Comparison of ENCODE assay signal across 22 mouse cellular contexts in the genomic region with DNA sequence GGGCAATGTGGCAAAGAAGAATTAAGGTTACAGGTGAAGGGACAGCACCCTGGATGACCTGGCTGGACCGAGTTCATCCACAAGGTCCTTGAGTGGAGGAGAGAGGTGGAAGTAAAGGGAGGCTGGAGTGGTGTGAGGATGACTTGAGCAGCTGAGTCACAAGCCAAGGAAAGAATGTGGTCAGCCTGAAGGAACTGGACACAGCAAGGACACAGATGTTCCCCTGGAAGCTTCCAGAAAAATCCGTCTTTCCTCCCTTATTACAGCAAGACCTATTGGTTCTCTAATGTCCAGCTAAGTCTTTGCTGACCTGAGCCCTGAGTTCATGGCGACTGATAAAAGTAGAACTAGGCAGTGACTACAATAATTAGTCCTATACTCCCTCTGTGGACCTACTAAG. TPM values are rescaled to one million over a fixed set of nuclear protein-coding genes. Genes with fewer than 3 reads are reported as not detected.
A peak's percentile ranks its signal among the peaks of the same experiment; 100 is the strongest.
DNase-seq lines count a peak whose midpoint lies in the region; TF ChIP-seq lines count a peak whose summit lies in the region.
"Had no signal": no experiment of that assay in that cellular context is flagged by ENCODE, and none has a peak within 500 bp of the region (broad histone marks: within the 10 kb centered on the region; RNA-seq: fewer than 3 reads in every experiment).

No protein-coding gene starts in this region.

- peak overlapping the region; percentile 71 for H3K27ac ChIP-seq in gastrocnemius, adult 2 months
- no peak overlapping the region for H3K27ac ChIP-seq in heart, embryonic 10.5 days
- H3K27ac ChIP-seq: embryonic facial prominence, embryonic 10.5 days; embryonic facial prominence, embryonic 12.5 days; forebrain, embryonic 13.5 days; forebrain, embryonic 15.5 days had no signal

- no peak for TF ChIP-seq CTCF in gastrocnemius, adult 2 months (IDR thresholded peaks at IDR 0.05)

- intact Hi-C loops in gastrocnemius, adult 2 months (cut with DNase I) = no loop called here

- no peak overlapping the region for H3K4me3 ChIP-seq in gastrocnemius, adult 2 months
- no peak overlapping the region for H3K4me3 ChIP-seq in heart, embryonic 10.5 days
- H3K4me3 ChIP-seq: embryonic facial prominence, embryonic 10.5 days; embryonic facial prominence, embryonic 12.5 days; forebrain, embryonic 13.5 days; forebrain, embryonic 15.5 days had no signal

- 76% methylated on average over 3 of the region's 3 CpGs for WGBS in heart, embryonic 10.5 days

- H3K27me3 ChIP-seq in heart, embryonic 10.5 days (ENCODE audit: insufficient read depth, poor library complexity, severe bottlenecking) = no peaks in the 10 kb centered on the region
- H3K27me3 ChIP-seq: CH12.LX; embryonic facial prominence, embryonic 12.5 days; forebrain, embryonic 13.5 days; forebrain, embryonic 15.5 days; Patski had no signal

- H3K4me1 ChIP-seq in heart, embryonic 10.5 days = no peaks in the 10 kb centered on the region
- H3K4me1 ChIP-seq: embryonic facial prominence, embryonic 10.5 days; embryonic facial prominence, embryonic 12.5 days; forebrain, embryonic 13.5 days had no signal

- H3K9me3 ChIP-seq in heart, embryonic 10.5 days = no peaks in the 10 kb centered on the region
- H3K9me3 ChIP-seq: embryonic facial prominence, embryonic 10.5 days; embryonic facial prominence, embryonic 12.5 days; forebrain, embryonic 13.5 days; forebrain, embryonic 15.5 days had no signal

- no peaks in the 10 kb centered on the region for H3K36me3 ChIP-seq in heart, embryonic 10.5 days
- H3K36me3 ChIP-seq: embryonic facial prominence, embryonic 10.5 days; embryonic facial prominence, embryonic 12.5 days; forebrain, embryonic 15.5 days; G1E had no signal

- DNase-seq in gastrocnemius, adult 2 months = no peak
- DNase-seq in gastrocnemius, postnatal 4 days (ENCODE audit: low spot score in 2 of 2) = no peak
- DNase-seq in heart, adult 18-20 months = peak; percentile 39 to 66
- no peak for DNase-seq in heart, postnatal 4 days
- peak; percentile 37 to 61 for DNase-seq in heart, adult 9 months (ENCODE audit: low spot score in 2 of 2)
- no peak for DNase-seq in heart, embryonic 10.5 days (ENCODE audit: low spot score)
- DNase-seq: adrenal gland, adult 8-10 months; adrenal gland, postnatal 14 days; adrenal gland, postnatal 36 days; B cell, adult 2 months; cerebellum, adult 11-12 months; cerebellum, adult 2 months; cerebellum, adult 9-10 months; cerebellum, postnatal 10 days; cerebellum, postnatal 25 days had no signal

RNA-seq across cellular contexts. Expression of gene Col15a1, which starts 12.6 kb away (rescaled TPM):
- total RNA-seq in gastrocnemius, adult 2 months (2021) = 10 to 100 TPM; 19.5 to 37.8 TPM
- total RNA-seq in gastrocnemius, postnatal 4 days (2021) = 100 to 1,000 TPM; 285 to 337 TPM
- total RNA-seq in heart, adult 18-20 months (2021) = 10 to 100 TPM; 50.7 to 61.5 TPM
- total RNA-seq in heart, postnatal 4 days (2021) = 100 to 1,000 TPM; 165 to 183 TPM
- polyA plus RNA-seq in heart, embryonic 10.5 days (2016; fragmentation: Nextera tagmentation; extraction: Ambion mirVana) = 1.1 and 1.5 TPM in 2 replicates
- polyA plus RNA-seq: G1E had no signal

Comparison
In these comparisons a context has a peak if more than half of its experiments do, and no peak if none do; other contexts are left out.
1. DNase-seq: peak in heart, adult 18-20 months (2 of 2) and heart, adult 9 months (2 of 2); none in gastrocnemius, adult 2 months (single experiment), gastrocnemius, postnatal 4 days (0 of 2), heart, postnatal 4 days (single experiment) and heart, embryonic 10.5 days (single experiment).